Mouse (Mus musculus): ENCODE data around the gene Zfp992.
"Not testable (repeated sequence)": the region's sequence is repeated elsewhere in the genome, so short reads cannot be mapped to it uniquely, and the experiment has no call there.

The Zfp992 gene

GRCm38 (mm10) chr4:146448950-146449349 lies at the start of gene Zfp992:
Zfp992 (plus strand) TSS chr4:146449023.
- not testable (repeated sequence) for DNase-seq

- DNase-seq, result not testable (repeated sequence)
Measured at GRCm38 (mm10) chr4:146429467-146429866, 19.4 kb upstream of the Zfp992 start.

GRCm38 (mm10) chr4:146430876-146431275 lies 17.9 kb upstream of the Zfp992 start:
- not testable (repeated sequence) for DNase-seq

- not testable (repeated sequence) for DNase-seq
Measured at GRCm38 (mm10) chr4:146435539-146435938, 13.3 kb upstream of the Zfp992 start.

GRCm38 (mm10) chr4:146437256-146437655 lies 11.6 kb upstream of the Zfp992 start:
- not testable (repeated sequence) for DNase-seq

- DNase-seq, result not testable (repeated sequence)
Measured at GRCm38 (mm10) chr4:146444345-146444744, 4.5 kb upstream of the Zfp992 start.

GRCm38 (mm10) chr4:146445121-146445520 lies 3.7 kb upstream of the Zfp992 start:
- not testable (repeated sequence) for DNase-seq

GRCm38 (mm10) chr4:146446135-146446534 lies 2.7 kb upstream of the Zfp992 start:
- DNase-seq, result not testable (repeated sequence)

GRCm38 (mm10) chr4:146447016-146447415 lies 1.8 kb upstream of the Zfp992 start:
- not testable (repeated sequence) for DNase-seq

- DNase-seq, result not testable (repeated sequence)
Measured at GRCm38 (mm10) chr4:146449711-146450110, 888 bp downstream of the Zfp992 start.

- not testable (repeated sequence) for DNase-seq
Measured at GRCm38 (mm10) chr4:146452576-146452975, 3.8 kb downstream of the Zfp992 start.

GRCm38 (mm10) chr4:146454170-146454569 lies 5.3 kb downstream of the Zfp992 start:
- not testable (repeated sequence) for DNase-seq

GRCm38 (mm10) chr4:146454896-146455295 lies 6.1 kb downstream of the Zfp992 start:
- no peak for DNase-seq

- DNase-seq, result no peak
Measured at GRCm38 (mm10) chr4:146455321-146455721, 6.5 kb downstream of the Zfp992 start.

- DNase-seq, result no peak
Measured at GRCm38 (mm10) chr4:146456061-146456726, 7.4 kb downstream of the Zfp992 start.

- DNase-seq, result no peak
Measured at GRCm38 (mm10) chr4:146457126-146457525, 8.3 kb downstream of the Zfp992 start.

- no peak for DNase-seq
Measured at GRCm38 (mm10) chr4:146457720-146458119, 8.9 kb downstream of the Zfp992 start.

- not testable (repeated sequence) for DNase-seq
Measured at GRCm38 (mm10) chr4:146459822-146460221, 11.0 kb downstream of the Zfp992 start.

GRCm38 (mm10) chr4:146460685-146461084 lies 11.9 kb downstream of the Zfp992 start:
- not testable (repeated sequence) for DNase-seq

GRCm38 (mm10) chr4:146463649-146464351 lies 15.0 kb downstream of the Zfp992 start:
- DNase-seq, result not testable (repeated sequence)

GRCm38 (mm10) chr4:146469984-146470383 lies 21.2 kb downstream of the Zfp992 start:
- not testable (repeated sequence) for DNase-seq

GRCm38 (mm10) chr4:146474181-146474580 lies 25.4 kb downstream of the Zfp992 start:
- not testable (repeated sequence) for DNase-seq

GRCm38 (mm10) chr4:146474716-146475676 lies 26.2 kb downstream of the Zfp992 start:
- DNase-seq, result not testable (repeated sequence)
